Mouse (Mus musculus): Measurements from ENCODE around the gene Nav2.

DNA sequence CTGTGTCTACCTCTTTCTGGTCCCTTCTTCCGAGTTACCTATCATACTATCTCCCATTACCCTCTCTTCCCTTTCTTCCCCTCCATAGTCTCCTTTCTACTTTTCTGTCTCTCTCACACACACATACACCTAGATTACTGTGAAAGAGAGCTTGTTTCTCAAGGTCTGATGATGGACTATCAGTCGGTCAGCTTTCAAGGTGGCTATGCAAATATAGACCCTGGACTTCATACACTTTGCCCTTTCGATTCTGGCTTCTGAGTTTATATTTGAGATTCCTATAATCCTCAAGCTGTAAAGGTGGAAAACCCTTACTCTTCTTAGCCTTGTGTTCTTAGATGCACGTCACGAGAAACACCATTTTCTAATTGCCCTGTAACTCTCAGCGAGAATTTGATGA, 515.4 kb downstream of the Nav2 start:
- TF ChIP-seq CTCF (conservative IDR thresholded peaks at IDR 0.05; ENCODE audit: low read length) (no peak), POU5F1 (IDR thresholded peaks at IDR 0.05; ENCODE audit: borderline replicate concordance, low read length) (no peak), NANOG (IDR thresholded peaks at IDR 0.05; ENCODE audit: borderline replicate concordance, low read length) (no peak)

Data from E14TG2a.4 (cell line).